Mouse (Mus musculus) mouse embryonic stem cell (cell line): ENCODE results near the gene Cep85l.

Source experiments
- in situ Hi-C, 2 experiments: fragments of 300-500 bp; cut with MboI; formaldehyde crosslinking; loops; 1 replicate in 1 of 2; 3 replicates in 1 of 2; pipeline ENCODE4 v1.14.3; 2019 to 2020; ENCODE audit warnings: low sequenced_read_pairs in 2 of 2, low pct_unique_long_range_greater_than_20kb in 1 of 2, mixed read lengths in 1 of 2; ENCODE audit not compliant: unreplicated experiment in 1 of 2

Gene Cep85l

GRCm38 (mm10) chr10:53379709-53380106, at the start of gene Cep85l:
Cep85l (minus strand) TSS chr10:53379947.
- in situ Hi-C loops: no loop called here

GRCm38 (mm10) chr10:53428695-53429447, 49.1 kb upstream of the Cep85l start:
- in situ Hi-C loops: no loop called here

GRCm38 (mm10) chr10:53426524-53426923, 46.8 kb upstream of the Cep85l start:
- in situ Hi-C loops: no loop called here

- in situ Hi-C loops: no loop called here
Observed at GRCm38 (mm10) chr10:53423091-53423490, 43.3 kb upstream of the Cep85l start.

GRCm38 (mm10) chr10:53422206-53422605, 42.5 kb upstream of the Cep85l start:
- in situ Hi-C loops: no loop called here

GRCm38 (mm10) chr10:53421613-53422012, 41.9 kb upstream of the Cep85l start:
- in situ Hi-C loops: no loop called here

GRCm38 (mm10) chr10:53420069-53420468, 40.3 kb upstream of the Cep85l start:
- in situ Hi-C loops: no loop called here

GRCm38 (mm10) chr10:53419139-53419935, 39.6 kb upstream of the Cep85l start:
- in situ Hi-C loops: no loop called here

GRCm38 (mm10) chr10:53417015-53417414, 37.3 kb upstream of the Cep85l start:
- in situ Hi-C loops: no loop called here

- in situ Hi-C loops: no loop called here
Observed at GRCm38 (mm10) chr10:53416152-53416712, 36.5 kb upstream of the Cep85l start.

GRCm38 (mm10) chr10:53415252-53415651, 35.5 kb upstream of the Cep85l start:
- in situ Hi-C loops: no loop called here

GRCm38 (mm10) chr10:53414092-53415085, 34.6 kb upstream of the Cep85l start:
- in situ Hi-C loops: no loop called here

GRCm38 (mm10) chr10:53412936-53413335, 33.2 kb upstream of the Cep85l start:
- in situ Hi-C loops: no loop called here

- in situ Hi-C loops: no loop called here
Observed at GRCm38 (mm10) chr10:53412165-53412564, 32.4 kb upstream of the Cep85l start.

- in situ Hi-C loops: no loop called here
Observed at GRCm38 (mm10) chr10:53410831-53411230, 31.1 kb upstream of the Cep85l start.

GRCm38 (mm10) chr10:53407422-53407821, 27.7 kb upstream of the Cep85l start:
- in situ Hi-C loops: no loop called here

- in situ Hi-C loops: no loop called here
Observed at GRCm38 (mm10) chr10:53406845-53407244, 27.1 kb upstream of the Cep85l start.

- in situ Hi-C loops: no loop called here
Observed at GRCm38 (mm10) chr10:53402293-53402692, 22.5 kb upstream of the Cep85l start.
